Mouse (Mus musculus): Measurements from ENCODE around the gene Mvb12a.
A peak's percentile ranks its signal among the peaks of the same experiment; 100 is the strongest.

The Mvb12a gene

GRCm38 (mm10) chr8:71593556-71594323 lies 51.0 kb downstream of the Mvb12a start:
- no peak for DNase-seq (ENCODE audit: low read depth)

- DNase-seq (ENCODE audit: low read depth), result no peak
Measured at GRCm38 (mm10) chr8:71594324-71594722, 51.6 kb downstream of the Mvb12a start.

GRCm38 (mm10) chr8:71595862-71596261 lies 53.1 kb downstream of the Mvb12a start:
- peak; percentile 92 for DNase-seq (ENCODE audit: low read depth)

- DNase-seq (ENCODE audit: low read depth), result no peak
Measured at GRCm38 (mm10) chr8:71596384-71596783, 53.7 kb downstream of the Mvb12a start.

GRCm38 (mm10) chr8:71596798-71597197 lies 54.1 kb downstream of the Mvb12a start:
- DNase-seq (ENCODE audit: low read depth), result peak; percentile 42

GRCm38 (mm10) chr8:71597451-71597850 lies 54.7 kb downstream of the Mvb12a start, which contains the start of gene Fam129c:
Fam129c (plus strand) TSS chr8:71597648.
- no peak for DNase-seq (ENCODE audit: low read depth)
